Mouse (Mus musculus) layer of hippocampus, adult 11-12 months (tissue): ENCODE data around the gene Cenpb.

Source experiments
- DNase-seq: peaks from one replicate; pipeline ENCODE4 v3.0.0; 2022; ENCODE audit warnings: low spot score

Cenpb gene

GRCm38 (mm10) chr2:131138296-131138695 lies 41.6 kb downstream of the Cenpb start:
- no peak for DNase-seq

DNA sequence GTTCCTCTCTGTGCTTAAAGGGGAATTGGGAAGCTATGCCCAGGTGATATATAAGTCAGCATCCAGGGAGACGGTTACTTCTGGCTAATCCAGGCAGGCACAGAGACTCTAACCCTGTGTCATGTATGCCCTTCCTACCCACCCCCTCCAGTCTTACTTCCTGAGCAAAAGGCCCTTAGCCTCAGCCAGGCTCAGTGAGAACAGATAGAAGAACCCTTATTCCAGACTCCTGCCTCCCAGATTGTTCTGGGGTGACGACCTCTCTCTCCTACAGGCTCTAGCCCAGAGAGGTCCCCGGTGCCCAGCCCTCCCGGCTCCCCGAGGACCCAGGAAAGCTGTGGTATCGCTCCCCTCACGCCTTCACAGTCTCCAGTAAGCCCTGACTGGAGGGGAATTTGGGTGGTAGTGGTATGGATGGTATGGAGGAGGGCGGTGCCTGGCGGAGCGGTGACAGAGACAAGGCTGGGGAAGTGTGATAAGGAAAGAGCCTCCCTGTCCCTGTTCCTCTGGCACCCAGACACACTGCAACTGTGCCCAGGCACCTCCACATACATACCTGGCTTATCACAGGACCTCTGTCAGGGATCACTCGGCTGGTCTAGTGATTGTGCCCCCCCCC lies 44.2 kb downstream of the Cenpb start:
- DNase-seq: no peak

- no peak for DNase-seq
Observed at GRCm38 (mm10) chr2:131134826-131135400, 45.0 kb downstream of the Cenpb start.

GRCm38 (mm10) chr2:131134381-131134780 lies 45.5 kb downstream of the Cenpb start:
- DNase-seq: no peak

DNA sequence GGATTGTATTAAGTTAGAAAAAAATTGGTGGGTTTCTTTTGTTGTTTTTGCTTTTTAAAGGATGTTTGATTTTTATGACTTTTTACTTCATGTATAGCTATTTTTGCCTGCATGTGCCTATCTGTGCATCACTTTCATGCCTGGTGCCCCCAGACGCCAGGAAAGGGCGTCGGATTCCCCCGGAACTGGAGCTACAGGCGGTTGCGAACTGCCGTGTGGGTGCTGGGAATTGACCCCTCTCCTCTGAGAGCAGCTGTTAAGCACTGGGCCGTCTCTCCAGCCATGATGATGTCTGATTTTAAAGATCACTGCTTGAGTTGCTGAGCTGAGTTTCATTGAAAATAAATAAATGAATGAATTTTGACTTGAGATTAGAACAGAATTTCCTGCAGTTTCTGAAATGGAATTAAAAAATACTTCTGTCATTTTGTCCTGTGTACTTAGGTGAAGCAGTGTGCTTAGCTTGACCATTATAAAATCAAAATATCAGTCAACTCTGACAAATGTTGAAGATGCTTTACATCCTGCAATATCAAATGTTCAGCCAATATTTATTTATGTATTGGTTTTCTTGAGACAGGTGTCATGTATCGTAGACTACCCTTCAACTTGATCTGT lies 46.8 kb downstream of the Cenpb start, which contains the start of gene Gm11037:
Gene Gm11037, plus strand, starts transcription at position 568 of the 618 bp plus-strand sequence.
- DNase-seq: no peak

DNA sequence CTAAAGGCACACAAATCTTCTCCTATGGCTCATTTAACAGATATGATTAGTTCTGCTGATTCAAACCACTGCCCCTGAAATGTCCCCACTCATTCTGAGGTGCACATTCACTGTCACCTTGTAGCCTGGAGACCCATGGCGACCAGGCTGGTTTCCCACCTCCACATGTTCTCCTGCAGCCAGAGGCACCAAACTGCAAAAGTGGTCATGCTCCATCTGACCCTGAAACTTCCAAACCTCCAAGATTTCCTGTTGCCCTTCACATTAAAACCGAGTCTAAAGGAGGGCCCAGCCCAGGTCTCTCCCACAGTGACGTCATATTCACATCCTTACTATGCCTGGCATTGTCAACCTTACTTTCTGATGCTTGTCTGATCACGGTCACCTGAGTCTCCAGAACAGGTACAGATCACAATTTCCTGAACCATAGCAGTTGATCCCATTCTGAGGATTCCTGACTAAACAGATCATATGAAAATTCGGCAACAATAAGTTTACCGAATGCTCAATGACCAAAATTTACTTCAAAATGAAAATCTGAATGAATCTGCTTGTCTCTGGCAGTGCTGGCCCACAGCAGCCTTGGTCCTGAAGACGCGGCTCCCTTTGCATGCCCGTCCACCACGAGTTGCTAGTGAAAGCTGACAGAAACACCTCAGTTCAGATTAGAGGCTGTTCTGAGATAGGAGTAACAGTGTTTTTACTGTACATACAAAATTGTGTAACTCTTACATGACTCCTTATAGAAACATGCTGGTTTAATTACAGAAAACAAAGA lies 47.6 kb downstream of the Cenpb start:
- DNase-seq: no peak

DNA sequence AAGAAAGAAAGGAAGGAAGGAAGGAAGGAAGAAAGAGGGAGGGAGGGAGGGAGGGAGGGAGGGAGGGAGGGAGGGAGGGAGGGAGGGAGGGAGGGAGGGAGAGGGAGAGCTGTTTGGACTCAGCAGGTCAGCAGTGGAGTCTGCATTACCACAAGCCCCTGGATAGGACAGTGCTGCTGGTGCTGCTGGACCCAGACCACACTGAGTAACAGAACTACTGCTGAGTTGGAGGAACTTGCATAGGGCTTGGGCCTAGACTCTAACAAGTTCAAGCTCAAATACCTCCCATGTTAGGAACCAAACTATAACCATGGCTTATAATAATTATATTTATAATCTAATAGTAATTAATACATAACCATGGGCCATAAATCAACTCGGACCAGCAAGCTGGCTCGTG lies 49.0 kb downstream of the Cenpb start:
- no peak for DNase-seq

- no peak for DNase-seq
Observed at GRCm38 (mm10) chr2:131129836-131130235, 50.0 kb downstream of the Cenpb start.

- no peak for DNase-seq
Observed at GRCm38 (mm10) chr2:131128636-131129157, 51.2 kb downstream of the Cenpb start.

GRCm38 (mm10) chr2:131128211-131128610 lies 51.7 kb downstream of the Cenpb start:
- no peak for DNase-seq

DNA sequence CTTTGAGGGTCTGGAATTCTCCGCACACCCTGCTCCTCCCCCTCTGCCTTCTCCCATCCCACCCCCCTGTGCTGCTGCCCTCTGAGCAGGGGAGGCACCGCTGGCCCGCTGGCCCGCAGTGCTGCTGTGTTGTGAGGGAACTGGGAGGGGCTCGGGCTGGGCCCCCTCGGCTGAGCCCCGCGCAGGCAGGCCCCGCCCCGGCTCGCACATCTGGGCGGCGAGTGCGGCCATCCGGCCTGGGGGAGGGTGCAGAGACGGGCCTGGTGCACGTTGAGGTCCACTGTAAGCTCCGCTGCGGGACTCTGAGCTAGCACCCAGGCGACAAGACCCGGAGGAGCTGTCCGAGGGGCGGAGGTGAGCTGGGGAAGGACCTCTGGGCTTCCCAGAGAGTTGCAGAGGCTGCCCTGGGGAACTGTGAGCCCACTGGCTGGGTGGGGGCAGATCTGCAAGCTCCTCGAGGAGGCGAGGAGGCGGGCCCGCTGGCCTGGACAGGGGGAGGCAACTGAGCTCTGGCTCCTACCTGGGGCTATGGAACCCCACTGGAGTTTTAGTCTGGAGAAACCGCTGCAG lies 52.6 kb downstream of the Cenpb start, which contains the start of gene Hspa12b:
Gene Hspa12b, plus strand, starts transcription at position 120 of the 570 bp plus-strand sequence.
- no peak for DNase-seq

- no peak for DNase-seq
Observed at GRCm38 (mm10) chr2:131125964-131126815, 53.7 kb downstream of the Cenpb start.
